Mouse (Mus musculus) CH12.LX (cell line): ENCODE results near the gene Fam160a1.

Experiments used
- CHD1 ChIP-seq: IDR thresholded peaks from 2 replicates; pipeline ENCODE4 v1.6.1; 2012; ENCODE audit warnings: low read depth, low read length, improper control_type of control experiment, inconsistent platforms
- CTCF ChIP-seq, 2 experiments: IDR thresholded peaks in 1 of 2; conservative IDR thresholded peaks in 1 of 2; 2 replicates each; pipeline ENCODE4 v1.5.1; 2011 to 2012; ENCODE audit warnings: low read depth in 2 of 2, low read length in 2 of 2, improper control_type of control experiment in 1 of 2, inconsistent platforms in 1 of 2, mild to moderate bottlenecking in 1 of 2, moderate library complexity in 1 of 2
- ELF1 ChIP-seq: IDR thresholded peaks from 2 replicates; pipeline ENCODE4 v1.6.1; 2014; ENCODE audit warnings: low read depth, mild to moderate bottlenecking, inconsistent platforms, low read length, improper control_type of control experiment
- JUN ChIP-seq: IDR thresholded peaks from 2 replicates; pipeline ENCODE4 v1.6.1; 2011; ENCODE audit warnings: low read depth, mild to moderate bottlenecking, low read length, improper control_type of control experiment, moderate library complexity; ENCODE audit not compliant: insufficient read depth
- KAT2A ChIP-seq: IDR thresholded peaks from 2 replicates; pipeline ENCODE4 v1.6.1; 2012; ENCODE audit warnings: low read length, improper control_type of control experiment, inconsistent platforms; ENCODE audit not compliant: insufficient replicate concordance
- MAX ChIP-seq: IDR thresholded peaks from 2 replicates; pipeline ENCODE4 v1.6.1; 2011; ENCODE audit warnings: low read length, improper control_type of control experiment
- MAZ ChIP-seq: IDR thresholded peaks from 2 replicates; pipeline ENCODE4 v1.6.1; 2012; ENCODE audit warnings: low read depth, mild to moderate bottlenecking, inconsistent platforms, low read length, improper control_type of control experiment, moderate library complexity
- NELFE ChIP-seq: IDR thresholded peaks from 2 replicates; pipeline ENCODE4 v1.6.1; 2011; ENCODE audit warnings: low read depth, low read length, improper control_type of control experiment
- POLR2A ChIP-seq: IDR thresholded peaks from 2 replicates; pipeline ENCODE4 v1.6.1; 2011; ENCODE audit warnings: low read depth, mild to moderate bottlenecking, improper control_type of control experiment, low read length
- POLR2AphosphoS2 ChIP-seq: IDR thresholded peaks from 2 replicates; pipeline ENCODE4 v1.6.1; 2011; ENCODE audit warnings: low read depth, low read length, improper control_type of control experiment
- SMC3 ChIP-seq: IDR thresholded peaks from 2 replicates; pipeline ENCODE4 v1.6.1; 2011; ENCODE audit warnings: low read depth, low read length, improper control_type of control experiment
- USF1 ChIP-seq: IDR thresholded peaks from 2 replicates; pipeline ENCODE4 v1.6.1; 2014; ENCODE audit warnings: low read depth, mild to moderate bottlenecking, inconsistent platforms, low read length, improper control_type of control experiment
- USF2 ChIP-seq: conservative IDR thresholded peaks from 2 replicates; pipeline ENCODE4 v1.6.1; 2011; ENCODE audit warnings: low read depth, low read length, improper control_type of control experiment
- ZKSCAN1 ChIP-seq: IDR thresholded peaks from 2 replicates; pipeline ENCODE4 v1.6.1; 2012; ENCODE audit warnings: low read depth, inconsistent platforms, low read length, improper control_type of control experiment, borderline replicate concordance

DNA sequence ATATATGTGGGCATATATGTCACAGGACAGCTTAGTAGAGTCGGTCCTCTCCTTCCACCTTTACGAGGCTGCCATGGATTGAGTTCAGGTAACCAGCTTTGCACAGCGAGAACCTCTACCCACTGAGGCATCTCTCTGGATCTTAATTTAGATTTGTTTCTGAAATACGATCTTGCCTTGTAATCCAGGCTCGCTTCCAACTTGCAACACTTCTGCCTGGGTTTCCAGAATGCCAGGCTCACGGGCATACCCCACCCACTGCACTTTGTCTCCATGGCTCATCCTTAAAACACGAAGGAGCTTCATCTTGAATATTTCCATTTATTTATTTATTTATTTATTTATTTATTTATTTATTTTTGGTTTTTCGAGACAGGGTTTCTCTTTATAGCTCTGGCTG lies 131.8 kb downstream of the Fam160a1 start:
- TF ChIP-seq POLR2A = no peak
- no peak for TF ChIP-seq CTCF (conservative IDR thresholded peaks at IDR 0.05 in 1 of 2, IDR thresholded peaks at IDR 0.05 in 1 of 2; ENCODE audit: low read depth in 2 of 2, low read length in 2 of 2)
- no peak for TF ChIP-seq USF1
- no peak for TF ChIP-seq KAT2A
- no peak for TF ChIP-seq ELF1
- TF ChIP-seq ZKSCAN1 = no peak
- no peak for TF ChIP-seq NELFE
- no peak for TF ChIP-seq CHD1
- TF ChIP-seq SMC3 = no peak
- TF ChIP-seq MAZ = no peak
- TF ChIP-seq MAX = no peak
- TF ChIP-seq POLR2AphosphoS2 = no peak
- TF ChIP-seq USF2 = no peak
- no peak for TF ChIP-seq JUN
